Mouse (Mus musculus) left cerebral cortex, postnatal 10 days (tissue): ENCODE data around the gene Amot. TPM values are rescaled to one million over a fixed set of nuclear protein-coding genes. Genes with fewer than 3 reads are reported as not detected.

Experiments
- DNase-seq, 2 experiments: peaks; one replicate each; pipeline ENCODE4 v3.0.0; 2021 to 2022; ENCODE audit warnings: low spot score in 2 of 2, mixed read lengths in 1 of 2; ENCODE audit errors: extremely low spot score in 1 of 2
- intact Hi-C: fragments of 180-260 bp; cut with DNase I; formaldehyde crosslinking; loops from one replicate; pipeline ENCODE4 v1.15.1; 2025
- total RNA-seq, 2 experiments: library from RNA; stranded (reverse); gene quantifications; 2 replicates each; pipeline ENCODE4 v1.2.3; 2021

Amot gene
- total RNA-seq: 10 to 100 TPM; 18.6 to 21.0 TPM

- intact Hi-C loops: no loop called here
These were observed at the start of gene Amot for GRCm38 (mm10) chrX:145504717-145505415. Gene Amot, minus strand, starts transcription at chrX:145505181.

DNA sequence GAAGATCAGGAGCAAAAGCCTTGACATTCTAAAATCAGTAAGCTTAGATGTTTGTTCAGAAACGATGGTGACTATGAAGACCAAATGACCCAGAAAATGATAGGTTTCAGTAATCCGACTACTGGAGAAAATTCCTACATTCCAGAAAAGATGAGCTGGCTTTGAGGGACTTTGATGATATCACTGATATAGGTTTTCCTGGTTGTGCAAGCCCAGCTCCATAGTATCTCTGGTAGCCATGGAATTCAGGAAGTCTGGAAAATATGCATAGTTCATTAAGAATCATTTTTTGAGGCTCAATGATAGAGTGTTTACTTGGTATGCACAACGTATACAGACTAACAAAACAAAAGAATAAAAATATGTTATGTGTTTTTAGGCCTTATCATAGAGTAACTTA, 40.1 kb upstream of the Amot start:
- intact Hi-C loops: loop anchor here (10.0 kb wide), 2 partner anchors 1000 to 1420 kb away; partner anchors contain the start of gene Htr2c
- DNase-seq: no peak

More at GRCm38 (mm10) chrX:145504717-145505415, at the start of gene Amot:
- peak; percentile 56 to 89 for DNase-seq

GRCm38 (mm10) chrX:145543602-145544490, 38.9 kb upstream of the Amot start:
- intact Hi-C loops: loop anchor here (5.0 to 10.0 kb wide), 3 partner anchors 123 to 1421 kb away; partner anchors contain the start of gene Htr2c
- DNase-seq: no peak

- intact Hi-C loops: loop anchor here (5.0 to 10.0 kb wide), 3 partner anchors 126 to 1424 kb away; partner anchors contain the start of gene Htr2c
- DNase-seq: no peak
These were observed 36.1 kb upstream of the Amot start for GRCm38 (mm10) chrX:145541050-145541449.

DNA sequence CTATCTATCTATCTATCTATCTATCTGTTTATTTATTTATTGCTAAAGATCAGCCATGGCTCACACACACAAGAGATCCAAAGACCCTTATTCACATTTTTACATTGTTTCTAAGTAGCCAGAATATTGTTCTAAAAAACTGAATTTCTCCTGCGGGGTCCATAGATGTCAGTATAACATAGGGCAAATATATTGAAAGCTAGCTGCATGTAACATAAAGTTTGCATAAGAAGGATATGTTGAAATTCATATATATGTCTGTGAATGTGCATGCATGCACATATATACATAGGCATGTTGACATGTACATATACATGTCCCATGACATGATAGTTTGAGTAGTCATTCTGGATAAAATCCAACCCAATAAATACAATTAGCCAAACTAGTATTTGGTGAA, 35.3 kb upstream of the Amot start:
- intact Hi-C loops: loop anchor here (5.0 to 10.0 kb wide), 3 partner anchors 127 to 1424 kb away; partner anchors contain the start of gene Htr2c
- DNase-seq: no peak

GRCm38 (mm10) chrX:145529602-145530001, 24.6 kb upstream of the Amot start:
- DNase-seq: no peak
- intact Hi-C loops: no loop called here

DNA sequence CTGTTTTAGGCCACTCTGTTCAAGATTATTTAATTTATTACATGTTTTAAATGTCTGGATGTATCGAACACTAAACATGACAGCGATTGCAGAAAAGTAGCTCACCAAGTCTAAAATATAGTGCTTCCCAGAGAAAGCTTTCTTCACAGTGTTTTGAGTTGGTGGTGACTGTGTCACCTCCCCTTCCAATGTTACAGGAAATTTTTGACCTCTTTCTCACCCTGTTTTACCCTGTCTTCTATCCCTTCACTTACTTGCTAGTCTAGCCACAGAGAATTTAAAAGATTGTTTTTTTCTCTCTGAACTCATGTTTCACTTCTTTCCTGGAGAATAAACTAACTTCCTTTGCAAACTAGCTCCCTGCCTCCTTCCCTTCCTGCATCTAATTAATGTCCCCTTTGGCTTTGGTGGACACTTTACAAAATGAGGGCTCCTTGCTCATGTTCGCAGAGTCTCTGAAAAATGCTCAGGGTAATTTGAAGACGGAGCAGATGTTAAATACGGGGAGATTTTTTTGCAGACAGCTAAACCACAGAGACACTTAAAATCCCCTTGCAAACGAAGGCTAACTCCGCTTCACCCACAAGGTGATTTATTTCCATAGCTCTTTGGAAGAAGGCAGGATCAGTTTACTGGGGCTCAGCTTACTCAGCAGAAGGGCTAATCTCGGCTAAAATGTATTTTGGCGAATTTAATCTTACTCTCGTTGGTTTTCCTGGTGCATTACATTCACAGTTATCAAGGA, 11.5 kb upstream of the Amot start:
- intact Hi-C loops: no loop called here
- no peak for DNase-seq

DNA sequence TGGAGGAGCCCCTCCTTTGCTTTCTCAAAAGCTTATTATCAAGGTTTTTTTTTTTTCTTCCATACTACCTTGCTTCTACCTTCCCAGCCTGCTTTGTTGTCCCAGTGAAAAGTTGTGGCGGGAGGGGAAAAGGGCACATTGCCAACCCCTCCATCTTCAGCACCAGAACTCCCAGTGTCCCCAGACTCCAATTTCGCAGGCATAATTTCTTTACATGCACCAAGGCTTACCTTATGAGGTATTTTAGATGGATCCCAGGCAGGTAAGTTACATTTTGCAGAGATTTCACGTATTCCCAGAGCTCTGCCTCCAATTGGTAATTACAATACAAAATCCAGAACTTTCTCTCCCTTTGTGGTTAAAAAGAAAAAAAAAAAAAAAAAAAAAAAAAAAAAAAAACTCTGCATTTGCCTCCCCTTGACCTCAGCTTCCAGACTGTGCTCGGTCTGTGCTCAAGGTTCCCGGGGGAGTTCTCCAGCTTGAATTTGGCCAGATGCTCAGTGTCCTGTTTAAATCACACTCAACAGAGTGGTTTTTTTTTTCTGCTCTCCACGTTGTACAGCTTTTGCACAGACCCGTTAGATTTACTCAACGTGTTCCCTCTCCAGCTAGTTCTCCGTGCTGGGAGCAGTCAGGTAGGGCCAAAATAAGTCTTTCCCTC, 10.6 kb upstream of the Amot start:
- peak in 1 of 2 experiments; percentile 15 for DNase-seq
- intact Hi-C loops: no loop called here

GRCm38 (mm10) chrX:145510675-145511074, 5.7 kb upstream of the Amot start:
- intact Hi-C loops: no loop called here
- DNase-seq: no peak

- intact Hi-C loops: no loop called here
These were observed 648 bp upstream of the Amot start for GRCm38 (mm10) chrX:145505457-145506201.

GRCm38 (mm10) chrX:145501666-145502355, 3.2 kb downstream of the Amot start:
- intact Hi-C loops: no loop called here
- DNase-seq: no peak

More at GRCm38 (mm10) chrX:145505457-145506201, 648 bp upstream of the Amot start:
- DNase-seq: peak; percentile 48 to 78

- intact Hi-C loops: no loop called here
- DNase-seq: no peak
These were observed 5.9 kb downstream of the Amot start for GRCm38 (mm10) chrX:145499101-145499500.

GRCm38 (mm10) chrX:145498691-145499090, 6.3 kb downstream of the Amot start:
- intact Hi-C loops: no loop called here
- no peak for DNase-seq

GRCm38 (mm10) chrX:145497486-145497885, 7.5 kb downstream of the Amot start:
- intact Hi-C loops: no loop called here
- no peak for DNase-seq

DNA sequence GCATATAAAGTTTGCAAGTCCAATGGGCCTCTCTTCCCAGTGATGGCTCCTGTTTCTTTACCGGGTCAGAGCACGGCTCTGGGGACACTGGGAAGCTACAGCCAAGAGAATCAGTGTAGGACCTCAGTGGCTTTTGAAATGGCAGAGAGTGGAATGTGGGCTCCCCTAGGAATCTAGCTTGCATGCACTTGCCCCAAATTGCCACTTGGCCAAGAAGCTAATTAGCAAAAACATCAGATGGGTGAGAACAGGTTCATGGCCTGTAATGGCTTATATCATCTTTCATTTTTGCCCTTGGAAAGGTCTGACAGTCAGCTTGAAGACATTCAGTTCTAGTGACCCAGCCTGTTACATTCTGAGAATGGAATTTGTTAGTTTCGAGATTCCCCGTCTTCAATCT, 9.6 kb downstream of the Amot start:
- DNase-seq: no peak
- intact Hi-C loops: no loop called here

- intact Hi-C loops: no loop called here
These were observed 14.2 kb downstream of the Amot start for GRCm38 (mm10) chrX:145490821-145491220.

GRCm38 (mm10) chrX:145490417-145490816, 14.6 kb downstream of the Amot start:
- intact Hi-C loops: no loop called here
- no peak for DNase-seq

More at GRCm38 (mm10) chrX:145490821-145491220, 14.2 kb downstream of the Amot start:
- no peak for DNase-seq
